Mouse (Mus musculus) CD4-positive helper T cell, adult 2 months (primary cell): ENCODE measurements at regions not wholly inside any gene's neighbourhood (a gene's known extent, or its start where the extent isn't known, plus 50 kb on each side); places are given as distances from the start of the nearest gene placed in this dataset.

ENCODE experiments used
- DNase-seq: peaks from one replicate; pipeline ENCODE4 v3.0.0-alpha.2; 2012; ENCODE audit warnings: low read depth, missing footprints, low spot score

- DNase-seq: no peak
Observed at GRCm38 (mm10) chr13:72938156-72938874, 309.7 kb downstream of the Irx2 start.

GRCm38 (mm10) chr13:72947374-72948165, 312.7 kb upstream of the Irx4 start:
- no peak for DNase-seq

GRCm38 (mm10) chr13:72958616-72959518, 301.4 kb upstream of the Irx4 start:
- no peak for DNase-seq

- no peak for DNase-seq
Observed at GRCm38 (mm10) chr13:72961291-72961690, 299.0 kb upstream of the Irx4 start.

- no peak for DNase-seq
Observed at GRCm38 (mm10) chr13:72972165-72972564, 288.1 kb upstream of the Irx4 start.

GRCm38 (mm10) chr13:72972894-72973293, 287.4 kb upstream of the Irx4 start:
- DNase-seq: no peak

- no peak for DNase-seq
Observed at GRCm38 (mm10) chr13:72977213-72977612, 283.1 kb upstream of the Irx4 start.

- DNase-seq: no peak
Observed at GRCm38 (mm10) chr13:72977971-72978370, 282.3 kb upstream of the Irx4 start.

- DNase-seq: no peak
Observed at GRCm38 (mm10) chr13:72978966-72979365, 281.3 kb upstream of the Irx4 start.

GRCm38 (mm10) chr13:72992589-72993409, 267.5 kb upstream of the Irx4 start:
- DNase-seq: no peak

- DNase-seq: no peak
Observed at GRCm38 (mm10) chr13:72993410-72993858, 266.8 kb upstream of the Irx4 start.

GRCm38 (mm10) chr13:72994538-72994937, 265.7 kb upstream of the Irx4 start:
- no peak for DNase-seq

- DNase-seq: no peak
Observed at GRCm38 (mm10) chr13:73008856-73009546, 251.3 kb upstream of the Irx4 start.

GRCm38 (mm10) chr13:73009547-73010475, 250.5 kb upstream of the Irx4 start:
- no peak for DNase-seq

- DNase-seq: no peak
Observed at GRCm38 (mm10) chr13:73019181-73019580, 241.1 kb upstream of the Irx4 start.

- DNase-seq: no peak
Observed at GRCm38 (mm10) chr13:73031217-73031616, 229.1 kb upstream of the Irx4 start.

GRCm38 (mm10) chr13:73033055-73033454, 227.2 kb upstream of the Irx4 start:
- DNase-seq: no peak

- DNase-seq: no peak
Observed at GRCm38 (mm10) chr13:73034065-73034831, 226.0 kb upstream of the Irx4 start.
